Mouse (Mus musculus): ENCODE measurements around the gene Fer.

DNA sequence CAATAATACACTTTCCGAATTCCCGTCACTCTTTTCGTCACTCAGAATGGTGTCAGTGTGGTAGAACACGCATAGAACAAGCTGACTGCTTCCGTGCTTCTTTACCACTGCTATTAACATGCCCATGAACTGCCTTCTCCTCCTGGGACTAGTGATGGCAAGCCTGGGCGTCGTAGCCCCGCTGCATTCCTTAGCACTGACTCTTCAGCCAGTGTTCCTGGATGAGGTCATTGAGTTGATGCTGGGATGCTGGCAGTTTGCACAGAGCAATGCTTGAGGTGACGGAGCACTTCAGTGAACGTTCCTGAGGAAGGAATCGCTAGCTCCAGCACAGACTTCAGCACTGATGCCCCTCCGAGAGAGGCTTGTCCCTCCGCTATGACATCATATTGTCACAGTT, 140.6 kb downstream of the Fer start:
- TF ChIP-seq EP300 (IDR thresholded peaks at IDR 0.05), result no peak
- no peak for TF ChIP-seq CTCF (IDR thresholded peaks at IDR 0.05)

Data from lung, postnatal 0 days (tissue).